Mouse (Mus musculus) ovary, postnatal 14 days (tissue): Measurements from ENCODE around the gene Nim1k.
"Not testable (repeated sequence)": the region's sequence is repeated elsewhere in the genome, so short reads cannot be mapped to it uniquely, and the experiment has no call there.

ENCODE experiments used
- DNase-seq: peaks from one replicate; pipeline ENCODE4 v3.0.0; 2022; ENCODE audit warnings: low spot score

Gene Nim1k

DNA sequence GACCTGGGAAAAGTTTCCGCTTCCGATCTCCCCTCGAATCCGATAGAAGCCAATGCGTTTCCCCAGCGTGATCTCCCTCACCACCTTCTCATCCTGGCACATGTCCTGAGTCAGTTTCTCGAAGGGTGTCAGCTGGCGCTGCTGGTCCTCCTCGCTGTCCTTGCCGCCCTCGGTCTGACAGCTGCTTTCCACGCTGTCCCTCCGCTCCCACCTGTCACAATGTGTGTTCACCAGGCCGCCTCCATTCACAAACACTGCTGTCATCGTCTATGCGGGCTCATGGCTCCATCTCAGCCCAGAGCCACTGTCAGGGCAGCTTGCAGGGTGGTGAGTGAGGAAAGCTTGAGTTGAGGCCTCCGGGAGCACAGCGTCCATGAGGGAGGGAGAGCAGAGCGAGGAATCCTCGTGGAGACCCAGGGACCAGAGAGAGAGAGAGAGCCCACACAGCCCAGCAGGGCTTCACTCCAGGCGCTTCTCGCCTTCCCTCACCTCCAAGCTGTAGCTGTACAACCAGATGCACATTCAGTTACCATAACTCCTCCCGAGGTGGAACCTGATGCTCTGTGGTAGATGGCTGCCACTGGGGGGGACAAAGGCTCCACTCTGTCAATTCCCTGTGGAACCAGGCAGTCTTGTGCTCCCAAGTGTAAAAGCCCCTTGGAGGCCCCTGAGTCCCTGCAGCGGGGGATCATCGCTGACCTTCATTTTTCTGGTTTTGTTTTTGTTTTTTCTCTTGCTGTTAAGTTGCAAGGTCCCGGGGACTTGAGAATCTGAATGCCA lies 27.9 kb downstream of the Nim1k start:
- no peak for DNase-seq

DNA sequence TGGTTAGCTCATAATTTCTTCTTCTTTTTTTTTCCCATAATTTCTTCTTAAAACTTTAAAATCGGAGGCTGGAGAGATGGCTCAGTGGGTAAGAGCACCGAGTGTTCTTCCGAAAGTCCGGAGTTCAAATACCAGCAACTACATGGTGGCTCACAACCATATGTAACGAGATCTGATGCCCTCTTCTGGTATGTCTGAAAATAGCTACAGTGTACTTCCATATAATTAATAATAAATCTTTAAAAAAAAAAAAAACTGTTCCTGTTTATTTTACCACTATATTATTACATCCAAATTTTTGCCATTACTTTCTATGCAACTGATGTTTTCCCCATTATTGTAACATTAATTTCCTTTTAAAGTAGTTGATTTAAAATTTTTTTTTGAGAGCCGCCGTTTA lies 31.1 kb downstream of the Nim1k start:
- no peak for DNase-seq

DNA sequence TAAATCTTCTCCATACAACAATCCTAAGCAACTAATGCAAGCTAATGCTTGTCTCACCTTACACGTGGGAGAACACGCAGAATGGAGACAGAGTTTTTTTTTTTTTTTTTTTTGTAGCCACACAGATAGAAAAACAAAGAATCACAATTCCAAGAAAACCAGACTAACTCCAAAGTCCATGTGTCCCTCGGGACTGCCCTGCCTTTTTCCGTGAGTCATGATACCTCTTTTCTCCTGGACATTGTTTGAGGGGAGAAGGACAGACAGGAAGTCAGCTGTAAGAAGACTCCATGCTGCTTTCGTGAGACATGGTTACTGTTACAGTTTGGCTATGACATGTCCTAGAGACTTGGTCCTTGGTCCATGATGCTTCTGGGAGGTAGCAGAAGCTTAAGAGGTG lies 32.3 kb downstream of the Nim1k start:
- no peak for DNase-seq

DNA sequence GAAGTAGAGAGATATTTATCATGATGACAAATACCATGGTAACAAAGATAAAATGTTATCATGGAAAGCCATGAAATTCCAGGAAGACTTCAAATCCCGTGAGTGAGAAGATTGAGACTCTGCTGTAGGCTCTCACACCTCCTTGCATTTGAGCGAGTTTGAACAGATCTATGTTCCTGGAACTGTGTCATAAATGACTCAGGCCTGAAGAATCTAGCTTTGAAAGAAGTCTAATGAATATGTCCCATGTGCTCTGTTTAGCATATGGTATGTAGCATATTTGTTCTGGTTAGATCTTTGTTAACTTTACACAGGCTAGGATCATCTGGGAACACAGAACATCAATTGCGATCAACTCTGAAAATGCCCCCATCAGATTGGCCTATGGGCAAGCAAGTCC lies 33.2 kb downstream of the Nim1k start:
- DNase-seq: no peak

DNA sequence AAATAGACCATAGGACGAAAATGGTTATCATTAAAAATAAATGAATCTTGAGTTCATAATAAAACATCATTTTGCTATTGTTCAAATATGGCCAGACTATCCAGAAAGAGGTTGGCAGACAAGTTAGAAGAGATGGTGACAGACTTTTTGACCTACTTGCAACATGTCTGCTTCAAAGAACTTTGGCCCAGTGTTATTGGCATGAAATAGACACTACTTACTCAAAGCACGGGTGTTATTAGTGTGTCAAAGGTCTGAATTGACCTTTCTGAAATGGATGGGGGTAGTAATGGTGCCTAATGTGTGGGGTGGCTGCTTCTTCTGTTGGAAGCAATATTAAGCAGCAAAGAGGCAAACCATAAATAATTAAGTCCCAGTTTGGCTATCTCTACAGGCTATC lies 39.6 kb downstream of the Nim1k start:
- no peak for DNase-seq

DNA sequence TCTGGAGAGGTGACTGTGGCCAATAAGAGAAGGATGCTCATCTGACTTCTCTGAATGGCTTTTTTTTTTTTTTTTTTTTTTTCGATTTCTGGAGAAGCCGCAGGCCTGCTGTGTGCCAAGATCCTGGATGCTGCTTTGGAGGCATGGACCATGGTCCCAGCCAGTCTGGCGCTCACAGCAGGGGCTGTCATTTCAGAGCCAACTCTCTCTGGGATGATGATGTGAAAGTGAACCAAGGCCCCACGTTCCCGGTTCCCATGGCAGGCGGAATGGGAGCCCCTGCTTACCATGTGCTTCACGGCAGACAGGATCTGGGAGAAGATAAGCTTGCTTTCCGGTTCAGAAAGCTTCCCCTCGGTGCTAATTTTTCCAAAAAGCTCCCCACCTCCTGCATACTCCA lies 41.9 kb downstream of the Nim1k start:
- DNase-seq: no peak

DNA sequence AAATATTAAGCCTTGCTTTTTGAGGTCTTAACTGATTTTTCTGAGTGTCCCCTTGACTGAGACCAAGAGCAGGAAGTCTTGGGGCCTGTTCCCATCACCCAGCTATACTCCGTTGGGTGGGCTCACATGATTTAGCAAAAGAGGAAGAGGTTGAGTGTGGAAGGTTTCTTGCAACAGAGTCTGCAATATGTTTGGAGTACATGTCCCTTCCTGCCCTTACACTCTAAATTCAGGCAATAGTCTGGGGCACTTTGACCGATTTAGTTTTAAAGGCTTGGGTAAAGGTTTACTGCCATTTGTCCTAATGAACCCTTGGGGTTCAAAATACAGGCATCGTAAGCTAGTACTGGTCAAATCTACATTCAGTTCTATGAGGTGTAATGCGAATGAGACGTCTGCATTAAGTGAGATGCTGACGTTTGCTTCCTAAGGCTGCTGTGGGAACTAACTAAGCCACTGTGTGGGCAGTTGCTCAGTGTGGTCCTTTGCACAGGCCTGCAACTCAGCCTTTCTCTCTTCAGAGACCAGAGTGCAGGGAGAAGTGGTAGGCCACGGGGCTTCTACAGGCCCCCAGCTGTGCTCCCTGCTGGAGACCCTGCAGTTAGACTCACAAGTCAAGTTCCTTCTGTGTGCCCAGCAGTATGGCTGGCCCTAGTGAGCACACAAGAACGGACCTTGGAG lies 42.4 kb downstream of the Nim1k start:
- DNase-seq: no peak

DNA sequence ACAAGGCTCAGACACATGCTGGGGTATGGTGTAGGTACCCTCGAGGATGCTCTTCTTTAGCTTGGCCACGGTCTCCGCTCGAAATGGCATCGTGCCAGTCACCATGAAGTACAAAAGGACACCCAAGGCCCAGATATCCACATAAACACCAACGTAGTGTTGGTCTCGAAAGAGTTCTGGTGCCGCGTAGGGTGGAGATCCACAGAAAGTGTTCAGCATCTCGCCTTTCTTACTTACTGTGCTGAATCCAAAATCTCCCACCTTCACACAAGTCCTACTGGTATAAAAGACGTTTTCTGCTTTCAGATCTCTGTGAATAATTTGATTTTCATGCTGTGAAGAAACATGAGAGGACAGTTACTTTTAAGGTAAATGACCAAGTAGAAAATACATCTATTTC lies 43.2 kb downstream of the Nim1k start:
- no peak for DNase-seq

DNA sequence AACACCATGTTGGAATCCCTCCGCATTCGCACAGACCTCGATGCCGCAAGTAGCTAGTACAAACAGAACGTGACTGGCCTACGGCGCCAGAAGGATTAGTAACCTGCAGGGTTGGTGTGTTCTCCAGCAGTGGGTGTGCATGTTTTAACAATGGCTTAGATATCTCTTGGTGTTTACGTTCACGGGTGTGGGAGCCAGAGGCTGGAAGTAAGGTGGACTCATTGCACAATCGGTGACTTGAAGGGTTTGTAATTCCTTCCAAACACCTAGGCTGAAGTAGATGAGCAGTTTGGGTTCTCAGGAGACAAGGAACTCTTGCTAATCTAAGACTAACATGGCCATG lies 45.4 kb downstream of the Nim1k start:
- no peak for DNase-seq

DNA sequence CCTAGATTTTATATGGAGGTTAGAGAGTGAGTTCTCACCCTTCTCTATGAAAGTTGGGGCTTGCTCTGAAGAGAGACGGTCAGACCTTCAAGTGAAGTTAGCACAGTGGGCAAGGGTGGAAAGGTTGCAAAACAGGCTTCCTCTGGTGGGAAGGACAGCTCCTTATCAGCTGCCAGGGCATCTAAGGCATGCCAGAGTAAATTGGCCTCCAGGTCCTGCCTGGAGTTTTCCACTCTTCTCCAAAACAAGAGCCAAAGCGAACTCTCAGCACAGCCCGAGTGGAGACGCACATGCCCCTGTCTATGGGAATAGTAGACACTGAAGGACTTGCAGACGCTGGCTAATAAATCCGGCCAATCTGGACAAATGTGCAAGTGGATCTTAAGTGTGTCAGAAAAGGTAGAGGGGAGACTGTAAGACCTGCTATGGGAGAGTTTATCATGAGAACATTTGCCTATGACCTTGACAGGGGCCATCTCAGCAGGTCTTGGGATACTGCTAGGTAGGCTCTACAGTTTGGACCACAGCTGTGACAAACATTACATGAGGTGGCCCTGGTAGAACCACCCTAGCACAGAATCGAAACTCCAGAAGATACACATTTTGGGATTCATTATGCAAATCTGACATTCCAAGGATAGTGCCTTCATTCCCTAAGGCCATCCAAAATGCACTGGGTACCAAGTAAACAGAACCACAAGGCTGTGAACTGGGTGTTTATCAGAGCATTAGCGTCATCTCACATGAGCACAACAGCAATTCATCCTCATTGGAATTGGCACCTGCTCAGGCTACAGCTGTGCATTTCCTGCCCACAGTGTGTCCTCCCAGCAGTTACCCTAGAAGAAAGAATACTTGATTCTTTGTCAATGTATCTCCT lies 46.1 kb downstream of the Nim1k start:
- no peak for DNase-seq

DNA sequence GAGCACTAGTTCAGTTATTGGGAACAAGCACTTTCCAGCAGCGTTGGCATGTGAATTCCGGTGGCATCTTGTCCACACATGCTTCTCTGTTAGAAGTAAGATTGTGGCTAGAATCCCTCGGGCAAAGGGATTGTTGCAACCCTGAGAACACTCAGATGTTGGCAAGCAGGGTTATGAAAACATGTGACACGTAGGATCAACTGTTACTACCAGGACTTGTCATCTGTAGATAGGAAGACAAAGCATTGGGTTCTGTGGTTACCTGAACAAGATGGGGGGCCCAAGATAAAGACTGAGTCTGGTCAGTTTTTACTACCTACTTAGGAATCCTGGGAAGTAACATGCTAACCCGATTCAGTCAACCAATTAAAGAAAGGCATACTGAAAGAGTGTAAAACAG lies 46.7 kb downstream of the Nim1k start:
- no peak for DNase-seq

DNA sequence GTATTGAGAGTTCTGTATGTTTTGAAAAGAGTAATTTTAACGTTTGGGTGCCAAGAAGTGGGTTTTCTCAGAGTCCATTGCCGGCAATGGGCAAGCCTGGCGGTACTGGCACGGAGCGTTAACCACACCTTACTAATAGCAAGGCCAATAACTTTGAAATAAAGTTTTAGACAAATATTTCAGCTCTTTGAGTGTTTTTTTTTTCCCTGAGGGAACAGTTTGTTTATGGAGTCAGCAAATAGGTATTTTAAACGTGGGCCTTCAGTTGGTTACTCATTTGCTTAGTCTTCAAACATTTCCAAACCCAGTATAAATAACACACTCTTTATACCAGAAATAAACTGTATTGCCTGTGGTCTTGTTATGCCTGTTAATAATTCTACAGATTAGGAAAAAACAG lies 47.8 kb downstream of the Nim1k start:
- no peak for DNase-seq

DNA sequence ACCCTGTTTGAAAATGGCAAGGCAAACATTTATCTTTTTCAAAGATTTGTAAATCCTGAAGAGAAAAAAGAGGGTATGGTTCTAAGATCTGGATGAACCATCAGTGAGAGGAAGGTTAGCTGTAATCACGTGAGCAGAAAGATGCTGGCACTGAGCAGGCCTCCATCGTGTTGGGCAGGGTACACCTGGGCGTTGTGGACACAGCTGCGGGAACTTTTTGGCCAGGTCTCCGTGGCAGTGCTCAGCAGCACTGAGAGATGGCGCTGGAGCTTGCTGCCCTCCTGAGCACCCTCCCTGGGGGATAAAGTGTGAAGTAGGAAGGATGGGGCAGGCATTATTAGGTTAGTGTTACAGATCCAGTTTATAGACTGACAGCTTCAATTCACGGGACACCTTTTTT lies 48.7 kb downstream of the Nim1k start:
- no peak for DNase-seq

DNA sequence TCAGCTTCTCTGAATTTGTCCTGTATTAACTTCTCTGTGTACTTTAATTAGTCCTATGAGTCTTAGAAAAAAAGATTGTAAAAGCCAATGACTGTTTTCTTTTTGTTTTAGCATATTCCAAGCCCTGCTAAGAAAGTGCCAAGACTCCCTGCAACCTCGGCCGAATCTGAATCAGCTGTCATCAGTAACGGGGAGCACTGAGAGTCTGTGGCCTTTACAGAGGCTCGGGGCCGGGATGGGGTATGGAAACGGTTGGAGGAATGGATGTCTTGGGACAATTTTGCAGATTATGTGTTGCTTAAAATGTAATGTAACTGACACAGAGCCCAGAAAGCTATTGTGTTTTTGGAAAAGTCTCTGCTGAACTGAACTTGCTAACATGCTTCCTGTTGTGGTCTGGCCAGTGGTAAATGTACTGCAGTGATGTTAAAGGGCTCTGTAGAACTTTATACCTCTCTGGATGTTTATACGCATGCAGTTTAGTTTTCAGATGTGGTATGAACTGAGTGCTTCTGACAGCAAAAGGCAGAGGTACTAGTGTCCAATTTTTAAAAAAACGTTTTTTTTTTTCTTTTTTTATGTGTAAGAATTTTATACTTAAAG lies 49.3 kb downstream of the Nim1k start:
- DNase-seq: not testable (repeated sequence)

DNA sequence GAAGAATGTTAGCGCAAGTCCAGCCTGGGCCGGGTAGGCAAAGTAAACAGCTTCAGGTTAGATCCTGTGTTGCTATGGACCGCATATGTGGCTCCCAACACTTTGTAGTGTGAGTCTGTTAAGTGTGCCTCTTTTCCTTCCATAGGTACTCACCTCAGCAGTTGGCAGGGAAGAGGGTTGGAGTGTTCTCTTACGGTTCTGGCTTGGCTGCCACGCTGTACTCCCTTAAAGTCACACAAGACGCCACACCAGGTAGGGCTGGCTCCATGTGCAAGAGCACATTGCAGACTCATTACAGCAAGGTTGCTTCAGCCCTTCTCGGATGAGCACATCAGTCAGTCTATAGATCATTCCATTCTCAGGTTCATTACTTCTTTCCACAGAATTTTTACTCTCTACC lies 51.4 kb downstream of the Nim1k start:
- DNase-seq: no peak

DNA sequence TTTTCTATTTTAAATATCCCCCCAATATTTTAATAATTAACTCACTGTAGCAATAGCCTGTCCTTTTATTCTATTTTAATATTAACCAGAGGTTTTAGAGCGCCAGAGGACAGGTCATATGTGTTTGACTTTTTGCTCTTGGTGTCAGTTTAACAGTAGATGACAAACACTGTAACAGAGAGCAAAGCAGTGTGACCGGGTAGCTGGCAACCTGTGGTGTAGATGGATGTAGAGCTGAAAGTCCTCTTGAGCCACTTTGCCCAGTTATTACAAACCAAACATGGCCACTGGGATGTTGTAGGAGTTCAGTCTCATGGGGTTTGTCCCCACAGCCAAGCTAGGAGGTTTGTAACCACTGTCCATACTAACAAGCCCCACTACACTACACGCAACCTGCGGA lies 57.2 kb downstream of the Nim1k start:
- DNase-seq: no peak

DNA sequence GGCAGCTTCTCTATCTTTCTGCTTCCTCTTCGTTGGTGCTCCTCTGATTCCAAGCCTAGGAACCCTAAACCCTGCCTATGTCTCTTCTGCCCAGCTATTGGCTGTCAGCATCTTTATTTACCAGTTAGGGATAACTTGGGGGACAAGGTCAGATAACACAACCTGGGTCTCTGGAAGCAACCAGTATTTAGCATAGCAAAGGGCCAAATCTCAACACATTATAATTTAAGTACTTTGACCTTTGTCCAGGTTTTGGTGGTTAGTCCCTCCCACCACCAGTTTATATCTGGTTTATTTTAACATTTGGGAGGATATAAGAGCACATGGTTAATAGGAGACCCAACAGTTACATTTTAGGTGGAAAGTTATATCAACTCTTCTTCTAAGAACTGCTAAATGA lies 59.2 kb downstream of the Nim1k start:
- no peak for DNase-seq

DNA sequence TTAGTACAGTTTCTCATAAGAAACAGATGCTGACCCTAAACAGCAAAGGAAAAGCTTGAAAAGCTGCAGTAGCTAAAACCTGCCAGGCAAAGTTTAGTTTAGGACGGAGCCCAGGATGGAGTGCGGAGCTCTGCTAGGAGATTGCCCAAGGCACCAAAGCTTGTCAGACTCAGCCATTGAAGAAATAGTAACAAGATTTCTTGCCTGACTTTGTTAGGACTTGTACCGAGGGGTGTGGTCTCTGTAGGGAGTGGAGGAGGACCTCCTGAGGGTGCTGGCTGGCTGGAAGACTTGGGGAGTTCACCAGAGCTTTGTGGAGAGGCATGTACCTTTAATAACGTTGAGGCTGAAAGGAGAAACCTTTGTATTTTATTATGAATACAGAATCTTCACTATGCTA lies 60.0 kb downstream of the Nim1k start:
- DNase-seq: no peak

DNA sequence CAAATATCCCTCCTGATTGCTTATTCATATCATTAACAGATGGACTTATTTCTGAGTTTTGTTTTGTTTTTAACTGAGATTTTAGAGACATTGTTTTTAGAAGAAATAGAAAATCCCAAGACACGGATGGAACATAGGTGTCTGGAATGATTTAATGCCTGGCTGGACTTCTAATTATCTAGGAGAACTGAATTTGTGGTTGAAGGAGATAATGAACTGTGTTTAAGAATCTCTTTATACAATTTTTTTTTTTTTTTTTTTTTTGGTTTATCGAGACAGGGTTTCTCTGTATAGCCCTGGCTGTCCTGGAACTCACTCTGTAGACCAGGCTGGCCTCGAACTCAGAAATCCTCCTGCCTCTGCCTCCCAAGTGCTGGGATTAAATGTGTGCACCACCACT lies 63.7 kb downstream of the Nim1k start:
- not testable (repeated sequence) for DNase-seq

DNA sequence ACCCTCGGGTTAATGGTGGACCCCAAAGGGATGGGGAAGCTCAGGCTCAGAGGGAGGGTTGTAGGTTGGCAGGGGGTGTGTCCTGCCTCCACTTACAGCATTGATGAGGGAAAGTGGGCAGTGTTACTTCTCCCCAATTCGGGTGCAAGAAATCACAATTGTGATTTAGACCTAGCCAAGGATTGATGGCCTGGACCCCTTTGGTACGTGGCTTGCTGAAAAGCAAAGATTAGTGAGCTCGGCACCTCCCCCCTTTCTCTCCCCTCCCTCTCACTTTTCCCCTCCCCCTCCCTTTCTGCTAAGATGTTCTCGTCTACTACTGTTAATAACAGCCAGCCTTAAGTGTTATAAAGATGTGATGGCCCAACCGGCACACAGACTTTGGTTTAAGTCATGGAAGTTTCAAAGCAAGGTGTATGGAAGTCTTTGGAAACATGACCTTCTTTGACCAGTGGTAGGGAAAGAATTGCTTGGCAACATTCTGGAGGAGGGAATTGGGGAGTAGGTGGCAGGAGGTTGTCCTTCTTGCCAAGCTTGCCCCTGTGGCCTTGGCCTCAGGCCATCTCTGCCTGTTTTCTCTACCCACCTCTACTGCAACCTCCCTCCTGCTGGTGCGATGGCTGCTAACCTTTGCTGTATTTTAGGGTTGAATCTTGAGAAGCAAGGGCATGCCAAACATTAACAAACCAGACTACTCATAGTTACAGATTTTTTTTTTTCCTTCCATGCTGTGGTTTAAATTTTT lies 64.6 kb downstream of the Nim1k start:
- no peak for DNase-seq

DNA sequence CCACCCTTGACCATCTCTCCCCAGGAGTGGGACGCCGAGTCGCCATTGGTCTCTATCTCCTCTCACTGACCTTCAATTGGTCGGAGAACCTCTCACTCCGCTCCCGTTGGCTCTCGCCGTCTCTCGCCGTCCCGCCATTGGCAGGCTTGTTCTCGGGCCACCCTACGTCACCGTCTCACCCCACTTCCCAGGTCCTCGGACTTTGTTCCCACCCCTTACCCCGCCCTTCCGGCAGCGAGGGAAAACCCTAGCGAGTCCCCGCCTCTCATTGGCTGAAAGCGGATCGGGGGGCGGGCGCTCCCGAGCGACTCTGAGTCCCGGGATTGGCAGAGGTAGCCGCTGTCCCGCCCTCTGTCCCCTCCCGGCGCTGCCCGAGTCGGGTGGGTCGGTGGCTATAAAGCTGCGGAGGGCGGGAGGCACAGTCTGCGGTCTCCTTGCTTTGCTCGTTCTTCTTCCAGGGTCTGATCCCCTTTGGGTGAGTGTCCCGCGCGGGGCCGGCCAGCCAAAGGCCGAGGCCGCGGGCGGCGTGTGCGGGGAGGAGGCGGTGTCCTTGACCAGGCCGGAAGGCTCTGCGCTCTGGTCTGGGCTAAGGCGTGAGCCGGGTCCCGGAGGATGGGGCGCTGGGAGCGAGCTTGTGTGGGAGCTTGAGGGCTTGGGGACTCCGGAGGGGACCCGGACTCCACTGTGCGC lies 65.5 kb downstream of the Nim1k start, which contains the start of gene Hmgcs1:
TSS of gene Hmgcs1 (plus strand) at position 341 of the 690 bp plus-strand sequence.
- DNase-seq: peak; percentile 93
